Mouse (Mus musculus) neural tube, embryonic 10.5 days (tissue): ENCODE measurements around the gene Cyb5r4.
"Not testable (repeated sequence)": the region's sequence is repeated elsewhere in the genome, so short reads cannot be mapped to it uniquely, and the experiment has no call there.

Experiments used
- DNase-seq: peaks from one replicate; pipeline ENCODE4 v3.0.0-alpha.2; 2017; ENCODE audit warnings: low spot score; ENCODE audit errors: extremely low spot score

Gene Cyb5r4

GRCm38 (mm10) chr9:87025764-87026163 lies 4.0 kb downstream of the Cyb5r4 start:
- no peak for DNase-seq

GRCm38 (mm10) chr9:87027423-87028084 lies 5.7 kb downstream of the Cyb5r4 start:
- DNase-seq, result peak; percentile 60

- no peak for DNase-seq
These were observed 10.4 kb downstream of the Cyb5r4 start for GRCm38 (mm10) chr9:87032196-87032595.

GRCm38 (mm10) chr9:87034831-87035580 lies 13.2 kb downstream of the Cyb5r4 start:
- DNase-seq, result no peak

GRCm38 (mm10) chr9:87049425-87049824 lies 27.6 kb downstream of the Cyb5r4 start:
- DNase-seq, result no peak

GRCm38 (mm10) chr9:87055547-87056235 lies 33.9 kb downstream of the Cyb5r4 start:
- DNase-seq, result no peak

GRCm38 (mm10) chr9:87062337-87062736 lies 40.5 kb downstream of the Cyb5r4 start:
- no peak for DNase-seq

- DNase-seq, result no peak
These were observed 46.3 kb downstream of the Cyb5r4 start for GRCm38 (mm10) chr9:87068160-87068559.

GRCm38 (mm10) chr9:87071566-87071965 lies 49.8 kb downstream of the Cyb5r4 start:
- DNase-seq, result not testable (repeated sequence)

GRCm38 (mm10) chr9:87077919-87078318 lies 56.1 kb downstream of the Cyb5r4 start:
- DNase-seq, result no peak

- DNase-seq, result no peak
These were observed 57.7 kb downstream of the Cyb5r4 start for GRCm38 (mm10) chr9:87079511-87079910.

GRCm38 (mm10) chr9:87086991-87087390 lies 65.2 kb downstream of the Cyb5r4 start:
- no peak for DNase-seq

- DNase-seq, result no peak
These were observed 76.2 kb downstream of the Cyb5r4 start for GRCm38 (mm10) chr9:87097989-87098388.

GRCm38 (mm10) chr9:87115019-87115418 lies 93.2 kb downstream of the Cyb5r4 start:
- DNase-seq, result no peak

- DNase-seq, result no peak
These were observed 93.7 kb downstream of the Cyb5r4 start for GRCm38 (mm10) chr9:87115456-87115931.

GRCm38 (mm10) chr9:87115978-87116377 lies 94.2 kb downstream of the Cyb5r4 start:
- DNase-seq, result no peak

GRCm38 (mm10) chr9:87118996-87119395 lies 97.2 kb downstream of the Cyb5r4 start:
- DNase-seq, result no peak

GRCm38 (mm10) chr9:87121956-87122493 lies 100.2 kb downstream of the Cyb5r4 start:
- no peak for DNase-seq

- not testable (repeated sequence) for DNase-seq
These were observed 105.2 kb downstream of the Cyb5r4 start for GRCm38 (mm10) chr9:87127046-87127445.
